Mouse (Mus musculus): ENCODE measurements around the gene Gm29609.
"Not testable (repeated sequence)": the region's sequence is repeated elsewhere in the genome, so short reads cannot be mapped to it uniquely, and the experiment has no call there.

The Gm29609 gene

GRCm38 (mm10) chr5:31179766-31180630, at the start of gene Gm29609, which contains the start of gene Gtf3c2:
Gm29609 (minus strand) TSS chr5:31179911.
Gtf3c2 (minus strand) TSS chr5:31180144.
- DNase-seq (ENCODE audit: low spot score in 2 of 2) = peak; percentile 97 to 98

GRCm38 (mm10) chr5:31226641-31227040, 46.9 kb upstream of the Gm29609 start:
- no peak for DNase-seq (ENCODE audit: low spot score in 2 of 2)

GRCm38 (mm10) chr5:31222696-31223095, 43.0 kb upstream of the Gm29609 start:
- DNase-seq (ENCODE audit: low spot score in 2 of 2) = no peak

GRCm38 (mm10) chr5:31221304-31221945, 41.7 kb upstream of the Gm29609 start:
- DNase-seq (ENCODE audit: low spot score in 2 of 2) = no peak

GRCm38 (mm10) chr5:31220448-31221303, 41.0 kb upstream of the Gm29609 start, which contains the start of gene Ppm1g:
Ppm1g (minus strand) TSS chr5:31220687.
- DNase-seq (ENCODE audit: low spot score in 2 of 2) = peak; percentile 95 to 96

GRCm38 (mm10) chr5:31219911-31220447, 40.3 kb upstream of the Gm29609 start:
- DNase-seq (ENCODE audit: low spot score in 2 of 2) = peak; percentile 41 to 57

GRCm38 (mm10) chr5:31219474-31219873, 39.8 kb upstream of the Gm29609 start:
- no peak for DNase-seq (ENCODE audit: low spot score in 2 of 2)

GRCm38 (mm10) chr5:31219070-31219469, 39.4 kb upstream of the Gm29609 start:
- DNase-seq (ENCODE audit: low spot score in 2 of 2) = no peak

- no peak for DNase-seq (ENCODE audit: low spot score in 2 of 2)
Measured at GRCm38 (mm10) chr5:31218294-31218693, 38.6 kb upstream of the Gm29609 start.

GRCm38 (mm10) chr5:31216554-31216953, 36.8 kb upstream of the Gm29609 start:
- not testable (repeated sequence) for DNase-seq (ENCODE audit: low spot score in 2 of 2)

GRCm38 (mm10) chr5:31204421-31204820, 24.7 kb upstream of the Gm29609 start:
- no peak for DNase-seq (ENCODE audit: low spot score in 2 of 2)

GRCm38 (mm10) chr5:31203866-31204265, 24.2 kb upstream of the Gm29609 start:
- DNase-seq (ENCODE audit: low spot score in 2 of 2) = no peak

- DNase-seq (ENCODE audit: low spot score in 2 of 2) = no peak
Measured at GRCm38 (mm10) chr5:31202933-31203332, 23.2 kb upstream of the Gm29609 start.

GRCm38 (mm10) chr5:31201742-31202590, 22.3 kb upstream of the Gm29609 start, which contains the start of gene Zfp513:
Zfp513 (minus strand) TSS chr5:31202303.
- DNase-seq (ENCODE audit: low spot score in 2 of 2) = peak; percentile 98

GRCm38 (mm10) chr5:31201042-31201741, 21.5 kb upstream of the Gm29609 start:
- no peak for DNase-seq (ENCODE audit: low spot score in 2 of 2)

- DNase-seq (ENCODE audit: low spot score in 2 of 2) = peak in 1 of 2 experiments; percentile 13
Measured at GRCm38 (mm10) chr5:31200327-31200768, 20.6 kb upstream of the Gm29609 start.

- DNase-seq (ENCODE audit: low spot score in 2 of 2) = peak in 1 of 2 experiments; percentile 19
Measured at GRCm38 (mm10) chr5:31199893-31200292, 20.2 kb upstream of the Gm29609 start.

GRCm38 (mm10) chr5:31199321-31199892, 19.7 kb upstream of the Gm29609 start:
- no peak for DNase-seq (ENCODE audit: low spot score in 2 of 2)

- no peak for DNase-seq (ENCODE audit: low spot score in 2 of 2)
Measured at GRCm38 (mm10) chr5:31198616-31199320, 19.1 kb upstream of the Gm29609 start.
